Mouse (Mus musculus): ENCODE measurements around the gene Slco2a1. TPM values are rescaled to one million over a fixed set of nuclear protein-coding genes. Genes with fewer than 3 reads are reported as not detected.

The Slco2a1 gene
- total and polyA plus RNA-seq, 3 experiments: 0.14 TPM; not detected in 2

GRCm38 (mm10) chr9:103040581-103040980 is 52.1 kb downstream of the Slco2a1 start:
- in situ Hi-C loops (cut with MboI; ENCODE audit: low pct_ligation_motif_present, low pct_unique_long_range_greater_than_20kb, low sequenced_read_pairs) (no loop called here), dilution Hi-C loops (cut with MboI; ENCODE audit: extremely low pct_ligation_motif_present, extremely low pct_unique_long_range_greater_than_20kb, low sequenced_read_pairs) (no loop called here)
- H3K9me3 ChIP-seq (replicated peaks; ENCODE audit: low read length): no peaks in the 10 kb centered on the region
- H3K27me3 ChIP-seq (replicated peaks): peaks cover 48% of the 10 kb centered on the region
- TF ChIP-seq E2F4 (IDR thresholded peaks at IDR 0.05; ENCODE audit: insufficient replicate concordance, low read depth, low read length): no peak
- no peak for TF ChIP-seq JUN (IDR thresholded peaks at IDR 0.05; ENCODE audit: insufficient read depth, low read depth, low read length)
- no peak for TF ChIP-seq EP300 (IDR thresholded peaks at IDR 0.05; ENCODE audit: low read length)
- no peak for TF ChIP-seq CHD1 (IDR thresholded peaks at IDR 0.05; ENCODE audit: low read depth, low read length)
- TF ChIP-seq MXI1 (IDR thresholded peaks at IDR 0.05; ENCODE audit: low read depth, low read length): no peak
- TF ChIP-seq ETS1 (conservative IDR thresholded peaks at IDR 0.05; ENCODE audit: low read depth, low read length): no peak
- TF ChIP-seq POLR2A (IDR thresholded peaks at IDR 0.05; ENCODE audit: low read depth, low read length): no peak
- TF ChIP-seq GABPA (IDR thresholded peaks at IDR 0.05; ENCODE audit: insufficient replicate concordance, low read depth, low read length): no peak
- TF ChIP-seq MEF2A (IDR thresholded peaks at IDR 0.05; ENCODE audit: borderline replicate concordance, low read depth, low read length): no peak
- TF ChIP-seq ZKSCAN1 (IDR thresholded peaks at IDR 0.05; ENCODE audit: borderline replicate concordance, low read depth, low read length): no peak
- TF ChIP-seq ZNF384 (IDR thresholded peaks at IDR 0.05; ENCODE audit: low read depth, low read length): no peak
- no peak for TF ChIP-seq USF2 (conservative IDR thresholded peaks at IDR 0.05; ENCODE audit: low read depth, low read length)
- TF ChIP-seq NRF1 (IDR thresholded peaks at IDR 0.05; ENCODE audit: low read depth, low read length): no peak
- no peak for DNase-seq (ENCODE audit: extremely low read depth)
- peaks cover 0 to 24% of the 10 kb centered on the region in 2 experiments; a peak in 2 of 4 replicates for H3K4me1 ChIP-seq (ENCODE audit: control insufficient read depth in 1 of 2, insufficient read depth in 2 of 2)
- no peaks in the 10 kb centered on the region for H3K36me3 ChIP-seq (replicated peaks in 1 of 2; ENCODE audit: control insufficient read depth in 1 of 2, insufficient read depth in 1 of 2, low read length in 1 of 2)
- no peak overlapping the region for H3K27ac ChIP-seq (ENCODE audit: insufficient read depth, low read depth)
- H3K9ac ChIP-seq (ENCODE audit: insufficient read depth, low read depth): no peak overlapping the region
- H3K4me3 ChIP-seq (replicated peaks in 1 of 3; ENCODE audit: low read depth in 2 of 3, low read length in 2 of 3, poor library complexity in 1 of 3): no peak overlapping the region
- H3K4me2 ChIP-seq (ENCODE audit: insufficient read depth, low read depth, poor library complexity, severe bottlenecking): no peak overlapping the region
- no peaks in the 10 kb centered on the region for H3K79me2 ChIP-seq (replicated peaks; ENCODE audit: control insufficient read depth, extremely low read depth, insufficient read depth, poor library complexity, severe bottlenecking)

- Histone ChIP-seq H3K36me3 (replicated peaks in 1 of 2; ENCODE audit: control insufficient read depth in 1 of 2, insufficient read depth in 1 of 2, low read length in 1 of 2) (no peaks in the 10 kb centered on the region), H3K27me3 (replicated peaks) (peaks cover 41% of the 10 kb centered on the region), H3K9me3 (replicated peaks; ENCODE audit: low read length) (no peaks in the 10 kb centered on the region), H3K27ac (ENCODE audit: insufficient read depth, low read depth) (no peak overlapping the region), H3K4me1 (ENCODE audit: control insufficient read depth in 1 of 2, insufficient read depth in 2 of 2) (peaks cover 0 to 21% of the 10 kb centered on the region in 2 experiments; a peak in 2 of 4 replicates), H3K4me2 (ENCODE audit: insufficient read depth, low read depth, poor library complexity, severe bottlenecking) (no peak overlapping the region), H3K79me2 (replicated peaks; ENCODE audit: control insufficient read depth, extremely low read depth, insufficient read depth, poor library complexity, severe bottlenecking) (no peaks in the 10 kb centered on the region), H3K4me3 (replicated peaks in 1 of 3; ENCODE audit: low read depth in 2 of 3, low read length in 2 of 3, poor library complexity in 1 of 3) (no peak overlapping the region), H3K9ac (ENCODE audit: insufficient read depth, low read depth) (no peak overlapping the region)
- no peak for TF ChIP-seq CHD2 (IDR thresholded peaks at IDR 0.05; ENCODE audit: low read length)
- TF ChIP-seq NRF1 (IDR thresholded peaks at IDR 0.05; ENCODE audit: low read depth, low read length): no peak
- TF ChIP-seq RAD21 (IDR thresholded peaks at IDR 0.05; ENCODE audit: low read depth, low read length): no peak
- no peak for TF ChIP-seq MEF2A (IDR thresholded peaks at IDR 0.05; ENCODE audit: borderline replicate concordance, low read depth, low read length)
- dilution Hi-C loops (cut with MboI; ENCODE audit: extremely low pct_ligation_motif_present, extremely low pct_unique_long_range_greater_than_20kb, low sequenced_read_pairs) (no loop called here), in situ Hi-C loops (cut with MboI; ENCODE audit: low pct_ligation_motif_present, low pct_unique_long_range_greater_than_20kb, low sequenced_read_pairs) (no loop called here)
- DNase-seq (ENCODE audit: extremely low read depth): no peak
Observed at GRCm38 (mm10) chr9:103045406-103045805, 56.9 kb downstream of the Slco2a1 start.

Measured in CH12.LX (cell line).